Mouse (Mus musculus) kidney, adult 18-20 months (tissue): Measurements from ENCODE around the gene Zc3h10.
"Not testable (repeated sequence)": the region's sequence is repeated elsewhere in the genome, so short reads cannot be mapped to it uniquely, and the experiment has no call there.

ENCODE experiments used
- DNase-seq: peaks from one replicate; pipeline ENCODE4 v3.0.0; 2021

The Zc3h10 gene

GRCm38 (mm10) chr10:128547361-128548032, at the start of gene Zc3h10:
TSS of gene Zc3h10 (minus strand) at chr10:128547774.
- DNase-seq = peak; percentile 93

- no peak for DNase-seq
Measured at GRCm38 (mm10) chr10:128592797-128593196, 45.2 kb upstream of the Zc3h10 start.

- no peak for DNase-seq
Measured at GRCm38 (mm10) chr10:128591436-128591835, 43.9 kb upstream of the Zc3h10 start.

- DNase-seq = peak; percentile 83
Measured at GRCm38 (mm10) chr10:128590193-128590690, 42.7 kb upstream of the Zc3h10 start.

- peak; percentile 88 for DNase-seq
Measured at GRCm38 (mm10) chr10:128589464-128590192, 42.1 kb upstream of the Zc3h10 start, which contains the start of gene Erbb3. TSS of gene Erbb3 (minus strand) at chr10:128589652.

GRCm38 (mm10) chr10:128588775-128589463, 41.3 kb upstream of the Zc3h10 start:
- DNase-seq = peak; percentile 72

GRCm38 (mm10) chr10:128588136-128588535, 40.6 kb upstream of the Zc3h10 start:
- no peak for DNase-seq

- peak; percentile 76 for DNase-seq
Measured at GRCm38 (mm10) chr10:128587697-128588096, 40.1 kb upstream of the Zc3h10 start.

GRCm38 (mm10) chr10:128587120-128587519, 39.5 kb upstream of the Zc3h10 start:
- no peak for DNase-seq

- DNase-seq = no peak
Measured at GRCm38 (mm10) chr10:128586546-128586945, 39.0 kb upstream of the Zc3h10 start.

- peak; percentile 65 for DNase-seq
Measured at GRCm38 (mm10) chr10:128584386-128584785, 36.8 kb upstream of the Zc3h10 start.

- DNase-seq = peak; percentile 85
Measured at GRCm38 (mm10) chr10:128583644-128584043, 36.1 kb upstream of the Zc3h10 start.

GRCm38 (mm10) chr10:128579731-128580130, 32.2 kb upstream of the Zc3h10 start:
- DNase-seq = no peak

GRCm38 (mm10) chr10:128579298-128579697, 31.7 kb upstream of the Zc3h10 start:
- DNase-seq = no peak

GRCm38 (mm10) chr10:128578330-128578729, 30.8 kb upstream of the Zc3h10 start:
- no peak for DNase-seq

- DNase-seq = no peak
Measured at GRCm38 (mm10) chr10:128575063-128575462, 27.5 kb upstream of the Zc3h10 start.

- peak; percentile 97 for DNase-seq
Measured at GRCm38 (mm10) chr10:128565788-128566531, 18.4 kb upstream of the Zc3h10 start, which contains the start of gene Pa2g4. TSS of gene Pa2g4 (minus strand) at chr10:128565987.

- no peak for DNase-seq
Measured at GRCm38 (mm10) chr10:128565206-128565787, 17.7 kb upstream of the Zc3h10 start.

- DNase-seq = no peak
Measured at GRCm38 (mm10) chr10:128563544-128563943, 16.0 kb upstream of the Zc3h10 start.

GRCm38 (mm10) chr10:128556963-128557362, 9.4 kb upstream of the Zc3h10 start:
- no peak for DNase-seq

- DNase-seq = no peak
Measured at GRCm38 (mm10) chr10:128556286-128556685, 8.7 kb upstream of the Zc3h10 start.

- not testable (repeated sequence) for DNase-seq
Measured at GRCm38 (mm10) chr10:128555567-128555966, 8.0 kb upstream of the Zc3h10 start.
